Mouse (Mus musculus) liver, adult 2 months (tissue): ENCODE results near the gene Acly. TPM values are rescaled to one million over a fixed set of nuclear protein-coding genes. Genes with fewer than 3 reads are reported as not detected.

Source experiments
- DNase-seq: peaks from one replicate; pipeline ENCODE4 v3.0.0-alpha.2; 2011; ENCODE audit warnings: low read depth, low spot score; ENCODE audit errors: extremely low read depth
- H3K27ac ChIP-seq: fragments of 200-500 bp; replicated peaks from 2 replicates; pipeline ENCODE4 v1.5.1; 2012; ENCODE audit warnings: low read depth, mild to moderate bottlenecking, control low read depth, inconsistent platforms, low read length; ENCODE audit not compliant: insufficient read depth
- H3K27me3 ChIP-seq: fragments of 200-500 bp; 2 replicates; pipeline ENCODE4 v1.6.1; 2012; ENCODE audit warnings: mild to moderate bottlenecking, moderate library complexity, low read length, inconsistent platforms; ENCODE audit not compliant: control insufficient read depth, insufficient read depth
- H3K36me3 ChIP-seq: fragments of 200-500 bp; 2 replicates; pipeline ENCODE4 v1.6.1; 2012; ENCODE audit warnings: low read length, inconsistent platforms; ENCODE audit not compliant: control insufficient read depth, insufficient read depth
- H3K4me1 ChIP-seq: fragments of 200-500 bp; 2 replicates; pipeline ENCODE4 v1.6.1; 2011; ENCODE audit warnings: low read length; ENCODE audit not compliant: control insufficient read depth, insufficient read depth
- H3K4me3 ChIP-seq: fragments of 200-500 bp; 2 replicates; pipeline ENCODE4 v1.5.1; 2011; ENCODE audit warnings: low read depth, mild to moderate bottlenecking, control low read depth, low read length, moderate library complexity; ENCODE audit not compliant: insufficient read depth
- H3K79me2 ChIP-seq: fragments of 200-500 bp; 2 replicates; pipeline ENCODE4 v1.6.1; 2012; ENCODE audit warnings: inconsistent platforms, mild to moderate bottlenecking, low read length, moderate library complexity; ENCODE audit not compliant: control insufficient read depth, insufficient read depth
- H3K9ac ChIP-seq: fragments of 200-500 bp; 2 replicates; pipeline ENCODE4 v1.6.1; 2012; ENCODE audit warnings: low read depth, mild to moderate bottlenecking, control low read depth, inconsistent platforms, low read length
- CTCF ChIP-seq: fragments of 200-500 bp; IDR thresholded peaks from 2 replicates; pipeline ENCODE4 v1.5.1; 2011; ENCODE audit warnings: low read depth, low read length, control low read depth
- POLR2A ChIP-seq: fragments of 200-500 bp; IDR thresholded peaks from 2 replicates; pipeline ENCODE4 v1.6.1; 2011; ENCODE audit warnings: low read length, control low read depth; ENCODE audit not compliant: insufficient read depth; ENCODE audit errors: extremely low read depth
- WGBS: fragments of 180-500 bp; shearing (Covaris S2); methylation state at CpG from one replicate; pipeline ENCODE4 v1.1.7; 2018; 5-methylcytosine and 5-hydroxymethylcytosine counted together
- polyA plus RNA-seq: library from polyadenylated mRNA; depleted of rRNA; stranded (reverse); fragments of >200 nt; gene quantifications from 2 replicates; pipeline ENCODE4 v1.2.3, GENCODE M21; 2012; rRNA removed
- total RNA-seq: library from RNA; depleted of rRNA; stranded (reverse); fragments of >200 nt; gene quantifications from 2 replicates; pipeline ENCODE4 v1.2.3, GENCODE M21; 2014; rRNA removed

The Acly gene
- total RNA-seq (205 and 272 TPM in 2 replicates), polyA plus RNA-seq (118 and 124 TPM in 2 replicates)

DNA sequence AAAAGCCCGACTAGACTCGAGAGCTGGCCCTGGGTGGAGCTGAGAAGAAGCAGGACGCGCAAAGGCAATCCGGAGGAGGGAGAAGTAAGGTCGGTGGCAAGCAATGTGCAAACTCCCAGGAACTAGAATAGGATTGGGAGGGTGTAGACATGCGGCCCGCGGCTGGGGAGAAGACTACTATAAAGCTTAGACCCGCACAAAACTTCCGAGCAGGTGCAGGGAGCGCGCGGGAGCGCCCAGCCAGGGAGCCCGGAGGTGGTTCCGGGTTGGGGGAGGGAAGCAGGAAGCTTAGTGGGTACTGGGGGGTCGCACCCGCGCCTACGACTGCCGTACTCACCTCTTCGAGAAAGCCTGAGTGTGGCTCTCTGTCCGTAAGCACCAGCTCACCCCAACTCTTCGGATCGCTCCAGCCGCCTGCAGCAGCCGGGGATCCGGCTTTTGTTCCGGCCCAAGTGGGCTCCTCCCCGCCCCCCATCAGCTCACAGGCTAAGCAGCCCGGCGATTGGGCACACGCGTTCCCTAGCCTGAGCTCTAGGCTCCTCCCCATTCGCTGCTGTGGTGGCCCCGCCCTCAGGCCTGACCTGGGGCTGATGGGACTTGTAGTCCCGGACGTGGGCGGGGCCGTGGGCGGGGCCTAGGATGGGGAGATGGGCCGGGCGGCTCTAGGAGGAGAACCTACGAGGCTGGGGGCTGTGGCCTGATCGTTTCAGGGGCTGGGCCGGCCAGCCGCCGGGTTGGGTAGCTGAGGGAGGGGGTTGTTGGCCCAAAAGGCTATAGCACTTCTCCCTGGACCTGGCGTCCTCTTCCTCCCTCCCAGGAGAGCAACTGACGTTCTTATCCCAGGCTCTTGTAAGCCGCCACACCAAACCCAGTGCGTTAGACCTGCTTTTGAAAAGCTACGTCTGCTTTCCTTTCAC is at the start of gene Acly:
Gene Acly, minus strand, starts transcription at position 543 of the 917 bp plus-strand sequence.
- TF ChIP-seq POLR2A (peak; percentile 99), CTCF (no peak)
- peaks cover 30% of the 10 kb centered on the region for H3K4me1 ChIP-seq
- DNase-seq, result peak; percentile 93
- H3K79me2 ChIP-seq, result peaks cover 20% of the 10 kb centered on the region; the same call in 1 of the 2 replicates
- WGBS, result under 1% methylated on average over 54 of the region's 54 CpGs
- peak within 1 kb of the TSS; percentile 86 for H3K4me3 ChIP-seq
- H3K27me3 ChIP-seq, result no peaks in the 10 kb centered on the region
- peak within 1 kb of the TSS; percentile 93 for H3K9ac ChIP-seq
- H3K27ac ChIP-seq, result peak within 1 kb of the TSS; percentile 97
- peaks cover 7% of the 10 kb centered on the region for H3K36me3 ChIP-seq

DNA sequence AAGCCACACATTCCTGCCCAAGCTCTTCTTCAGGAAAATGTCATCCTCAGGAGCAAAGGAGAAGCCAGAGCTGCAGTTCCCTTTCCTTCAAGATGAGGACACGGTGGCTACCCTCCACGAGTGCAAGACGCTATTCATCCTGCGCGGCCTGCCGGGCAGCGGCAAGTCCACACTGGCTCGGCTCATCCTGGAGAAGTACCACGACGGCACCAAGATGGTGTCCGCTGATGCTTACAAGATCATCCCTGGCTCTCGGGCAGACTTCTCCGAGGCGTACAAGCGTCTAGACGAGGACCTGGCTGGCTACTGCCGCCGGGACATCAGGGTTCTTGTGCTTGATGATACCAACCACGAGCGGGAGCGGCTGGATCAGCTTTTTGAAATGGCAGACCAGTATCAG is 48.5 kb upstream of the Acly start:
- TF ChIP-seq CTCF, result no peak
- no peak for TF ChIP-seq POLR2A
- H3K9ac ChIP-seq, result no peak overlapping the region; the same call in 1 of the 2 replicates
- H3K4me1 ChIP-seq, result peaks cover 3% of the 10 kb centered on the region; the same call in 1 of the 2 replicates
- H3K79me2 ChIP-seq, result no peaks in the 10 kb centered on the region
- no peak overlapping the region for H3K4me3 ChIP-seq
- no peaks in the 10 kb centered on the region for H3K27me3 ChIP-seq
- no peaks in the 10 kb centered on the region; the same call in 1 of the 2 replicates for H3K36me3 ChIP-seq
- WGBS, result 78% methylated on average over 21 of the region's 21 CpGs
- DNase-seq, result no peak
- H3K27ac ChIP-seq, result no peak overlapping the region

DNA sequence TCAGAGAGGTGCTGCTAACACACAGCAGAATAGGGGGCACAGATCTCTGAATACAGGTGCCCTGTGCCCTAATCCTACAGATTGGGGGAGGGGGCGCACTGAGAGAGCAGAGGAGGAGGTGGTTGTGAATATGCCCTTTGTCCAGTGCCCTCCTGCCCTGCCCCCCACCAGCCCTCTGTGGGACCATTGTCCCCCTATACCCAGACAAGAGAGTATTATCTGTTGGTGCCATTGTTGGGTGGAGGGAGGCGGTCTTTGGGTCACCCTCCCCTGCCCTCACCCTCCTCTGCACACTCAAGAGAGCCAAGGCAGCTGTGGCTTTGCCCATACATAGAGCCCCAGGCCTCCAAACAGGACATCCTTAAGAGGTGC is 47.7 kb upstream of the Acly start:
- peak overlapping the region; percentile 92 for H3K9ac ChIP-seq
- peak overlapping the region; percentile 82 for H3K4me3 ChIP-seq
- DNase-seq, result no peak
- 58% methylated on average over 2 of the region's 2 CpGs for WGBS
- no peaks in the 10 kb centered on the region; the same call in 1 of the 2 replicates for H3K36me3 ChIP-seq
- H3K27me3 ChIP-seq, result no peaks in the 10 kb centered on the region
- no peak overlapping the region for H3K27ac ChIP-seq
- TF ChIP-seq CTCF (no peak), POLR2A (no peak)
- H3K79me2 ChIP-seq, result no peaks in the 10 kb centered on the region
- H3K4me1 ChIP-seq, result peaks cover 3% of the 10 kb centered on the region; the same call in 1 of the 2 replicates

DNA sequence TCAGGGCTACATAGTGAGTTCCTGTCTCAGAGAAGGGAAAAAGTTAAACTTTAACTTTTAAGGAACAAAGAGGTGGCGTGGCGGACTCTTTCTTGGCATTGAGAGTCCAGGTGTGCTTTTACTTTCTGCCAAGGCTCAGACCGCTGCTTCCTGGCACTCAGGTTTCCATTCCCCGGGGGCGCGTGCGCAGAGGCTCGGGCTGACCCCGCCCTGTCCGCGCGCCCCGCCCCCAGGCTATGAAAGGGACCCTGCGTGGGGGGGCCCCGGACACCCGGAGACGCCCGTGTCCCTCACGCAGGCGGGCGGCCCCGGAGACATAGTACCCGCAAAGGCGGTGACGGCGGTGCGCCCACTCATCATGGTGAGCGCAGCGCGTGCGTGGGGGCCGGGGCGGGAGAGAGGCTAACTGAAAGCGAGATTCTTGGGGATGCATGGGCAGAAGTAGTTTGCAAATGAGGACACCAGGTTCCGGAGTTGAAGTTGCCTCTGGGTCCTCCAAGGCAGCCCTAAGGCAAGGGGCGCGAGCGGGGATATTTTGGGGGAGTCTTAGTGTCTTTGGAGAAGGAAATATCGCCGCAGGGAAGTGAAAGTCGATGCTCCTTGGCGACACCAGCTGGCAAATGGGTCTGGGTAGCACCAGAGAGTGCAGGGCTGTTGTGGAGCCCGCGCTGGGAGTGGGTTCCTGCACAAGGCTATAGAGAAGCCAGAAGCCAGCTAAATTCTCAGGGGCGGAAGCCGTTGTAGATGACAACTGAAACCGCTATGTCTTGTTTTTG is 47.1 kb upstream of the Acly start, which contains the start of gene Cnp:
Gene Cnp, plus strand, starts transcription at position 197 of the 776 bp plus-strand sequence.
- Histone ChIP-seq H3K9ac (peak within 1 kb of the TSS; percentile 92), H3K4me1 (peaks cover 3% of the 10 kb centered on the region; the same call in 1 of the 2 replicates), H3K27ac (peak within 1 kb of the TSS; percentile 55), H3K36me3 (no peaks in the 10 kb centered on the region), H3K4me3 (peak within 1 kb of the TSS; percentile 82), H3K79me2 (no peaks in the 10 kb centered on the region), H3K27me3 (no peaks in the 10 kb centered on the region)
- 2% methylated on average over 47 of the region's 47 CpGs for WGBS
- DNase-seq, result peak; percentile 80
- TF ChIP-seq CTCF (no peak), POLR2A (0 out of 2 replicates have a peak, but pooled peaks have one; percentile 48)

DNA sequence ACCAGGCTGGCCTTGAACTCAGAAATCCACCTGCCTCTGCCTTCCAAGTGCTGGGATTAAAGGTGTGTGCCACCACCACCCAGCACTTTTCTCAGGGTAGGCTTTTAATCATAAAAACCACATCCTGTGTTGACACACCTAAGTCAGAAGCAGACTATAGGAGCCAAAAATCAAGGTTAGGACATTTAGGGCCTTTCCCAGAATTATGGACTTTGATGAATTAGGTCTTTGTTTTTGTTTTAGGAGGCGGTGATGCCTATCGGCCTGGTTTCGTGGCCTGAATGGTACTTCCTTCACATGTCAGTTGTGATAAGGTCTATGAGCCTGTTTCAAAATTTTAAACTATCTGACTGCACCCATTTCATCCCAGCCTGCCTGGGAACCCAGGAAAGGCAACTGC is 46.4 kb upstream of the Acly start:
- no peaks in the 10 kb centered on the region for H3K79me2 ChIP-seq
- H3K9ac ChIP-seq, result no peak overlapping the region
- peak overlapping the region; percentile 55 for H3K27ac ChIP-seq
- H3K4me3 ChIP-seq, result no peak overlapping the region
- TF ChIP-seq POLR2A, result no peak
- TF ChIP-seq CTCF, result no peak
- H3K36me3 ChIP-seq, result no peaks in the 10 kb centered on the region
- 64% methylated on average over 3 of the region's 3 CpGs for WGBS
- peaks cover 3% of the 10 kb centered on the region; the same call in 1 of the 2 replicates for H3K4me1 ChIP-seq
- DNase-seq, result no peak
- H3K27me3 ChIP-seq, result no peaks in the 10 kb centered on the region
